11 mouse cellular contexts compared by ENCODE assay signal in genomic region chr15:74203801-74204530, GRCm38 (mm10).
DNase-seq lines count a peak whose midpoint lies in the region; ATAC-seq and TF ChIP-seq lines count a peak whose summit lies in the region.
"Had no signal": no experiment of that assay in that cellular context is flagged by ENCODE, and none has a peak within 500 bp of the region (broad histone marks: within the 10 kb centered on the region; RNA-seq: fewer than 3 reads in every experiment).

No protein-coding gene starts in this region.

- no peak overlapping the region for H3K9ac ChIP-seq in forebrain, embryonic 15.5 days (replicated peaks)
- H3K9ac ChIP-seq in heart, embryonic 15.5 days, result no peak overlapping the region
- no peak overlapping the region for H3K9ac ChIP-seq in midbrain, embryonic 16.5 days (ENCODE audit: low read depth, low read length)
- H3K9ac ChIP-seq in stomach, postnatal 0 days (ENCODE audit: low read length), result no peak overlapping the region
- H3K9ac ChIP-seq: liver, embryonic 12.5 days; midbrain, embryonic 12.5 days had no signal

- WGBS in forebrain, embryonic 15.5 days, result 49% methylated on average over 14 of the region's 14 CpGs
- 56% methylated on average over 14 of the region's 14 CpGs for WGBS in heart, embryonic 15.5 days
- 60% methylated on average over 14 of the region's 14 CpGs for WGBS in midbrain, embryonic 16.5 days
- WGBS in stomach, postnatal 0 days, result 70% methylated on average over 14 of the region's 14 CpGs

- no peak for TF ChIP-seq EP300 in stomach, postnatal 0 days (optimal IDR thresholded peaks at IDR 0.05)

- TF ChIP-seq CTCF in stomach, postnatal 0 days (IDR thresholded peaks at IDR 0.05; ENCODE audit: low read depth), result no peak

- peaks cover 17% of the 10 kb centered on the region for H3K4me1 ChIP-seq in forebrain, embryonic 15.5 days
- peaks cover 6% of the 10 kb centered on the region for H3K4me1 ChIP-seq in heart, embryonic 15.5 days (replicated peaks)
- peaks cover 6% of the 10 kb centered on the region for H3K4me1 ChIP-seq in midbrain, embryonic 16.5 days (ENCODE audit: control insufficient read depth, insufficient read depth, low read length)
- no peaks in the 10 kb centered on the region for H3K4me1 ChIP-seq in stomach, postnatal 0 days (replicated peaks; ENCODE audit: control insufficient read depth, insufficient read depth)
- H3K4me1 ChIP-seq: liver, embryonic 12.5 days had no signal

- ATAC-seq in forebrain, embryonic 15.5 days (replicated peaks), result peak; percentile 71
- no peak for ATAC-seq in heart, embryonic 15.5 days (replicated peaks; ENCODE audit: insufficient number of reproducible peaks, insufficient read depth, low FRiP score, low read depth)
- 0 out of 2 replicates have a peak, but pooled peaks have one; percentile 25 for ATAC-seq in midbrain, embryonic 16.5 days
- ATAC-seq in stomach, postnatal 0 days (ENCODE audit: low FRiP score, low TSS enrichment), result no peak
- ATAC-seq in granulocyte monocyte progenitor cell, adult 5-6 weeks (replicated peaks; ENCODE audit: poor library complexity, severe bottlenecking), result no peak
- ATAC-seq: liver, embryonic 12.5 days had no signal

- H3K27me3 ChIP-seq in forebrain, embryonic 15.5 days, result no peaks in the 10 kb centered on the region
- no peaks in the 10 kb centered on the region for H3K27me3 ChIP-seq in heart, embryonic 15.5 days
- H3K27me3 ChIP-seq in midbrain, embryonic 16.5 days (ENCODE audit: control insufficient read depth, insufficient read depth, low read depth, low read length), result no peaks in the 10 kb centered on the region; the same call in 1 of the 2 replicates
- no peaks in the 10 kb centered on the region for H3K27me3 ChIP-seq in stomach, postnatal 0 days (ENCODE audit: control insufficient read depth, insufficient read depth, low read length)
- H3K27me3 ChIP-seq: liver, embryonic 12.5 days; midbrain, embryonic 12.5 days had no signal

- no peaks in the 10 kb centered on the region for H3K9me3 ChIP-seq in forebrain, embryonic 15.5 days
- no peaks in the 10 kb centered on the region for H3K9me3 ChIP-seq in heart, embryonic 15.5 days (replicated peaks)
- H3K9me3 ChIP-seq in midbrain, embryonic 16.5 days (replicated peaks; ENCODE audit: control insufficient read depth, low read length, poor library complexity, severe bottlenecking), result no peaks in the 10 kb centered on the region
- no peaks in the 10 kb centered on the region for H3K9me3 ChIP-seq in stomach, postnatal 0 days (ENCODE audit: control insufficient read depth, low read length)
- H3K9me3 ChIP-seq: liver, embryonic 12.5 days; midbrain, embryonic 12.5 days had no signal

- DNase-seq in layer of hippocampus, adult 11-12 months (ENCODE audit: low spot score), result peak; percentile 20
- no peak for DNase-seq in layer of hippocampus, adult 9-11 months
- no peak for DNase-seq in thymus, postnatal 36 days
- DNase-seq in stomach, postnatal 0 days (ENCODE audit: low spot score), result no peak
- DNase-seq: kidney, adult 18-20 months had no signal

- H3K27ac ChIP-seq in forebrain, embryonic 15.5 days (replicated peaks), result peak overlapping the region; percentile 72
- H3K27ac ChIP-seq in heart, embryonic 15.5 days, result no peak overlapping the region
- H3K27ac ChIP-seq in midbrain, embryonic 16.5 days (ENCODE audit: low read length), result no peak overlapping the region
- H3K27ac ChIP-seq in stomach, postnatal 0 days (replicated peaks), result no peak overlapping the region
- H3K27ac ChIP-seq: liver, embryonic 12.5 days; midbrain, embryonic 12.5 days had no signal

- no peak overlapping the region for H3K4me3 ChIP-seq in forebrain, embryonic 15.5 days
- no peak overlapping the region for H3K4me3 ChIP-seq in heart, embryonic 15.5 days
- no peak overlapping the region for H3K4me3 ChIP-seq in midbrain, embryonic 16.5 days (ENCODE audit: low read depth, low read length)
- no peak overlapping the region for H3K4me3 ChIP-seq in stomach, postnatal 0 days (ENCODE audit: low read depth, low read length)
- H3K4me3 ChIP-seq: liver, embryonic 12.5 days; midbrain, embryonic 12.5 days had no signal

- no peak overlapping the region for H3K4me2 ChIP-seq in forebrain, embryonic 15.5 days (replicated peaks)
- H3K4me2 ChIP-seq in heart, embryonic 15.5 days, result peak overlapping the region; percentile 15; the same call in 1 of the 2 replicates
- no peak overlapping the region for H3K4me2 ChIP-seq in midbrain, embryonic 16.5 days (ENCODE audit: low read length)
- no peak overlapping the region for H3K4me2 ChIP-seq in stomach, postnatal 0 days (replicated peaks; ENCODE audit: low read depth)
- H3K4me2 ChIP-seq: liver, embryonic 12.5 days; midbrain, embryonic 12.5 days had no signal

- no peaks in the 10 kb centered on the region for H3K36me3 ChIP-seq in forebrain, embryonic 15.5 days
- H3K36me3 ChIP-seq in heart, embryonic 15.5 days, result no peaks in the 10 kb centered on the region
- H3K36me3 ChIP-seq in midbrain, embryonic 16.5 days (ENCODE audit: control insufficient read depth, insufficient read depth, low read length), result no peaks in the 10 kb centered on the region
- no peaks in the 10 kb centered on the region for H3K36me3 ChIP-seq in stomach, postnatal 0 days (ENCODE audit: control insufficient read depth, insufficient read depth, low read length)
- H3K36me3 ChIP-seq: liver, embryonic 12.5 days; midbrain, embryonic 12.5 days had no signal

Comparison
In these comparisons a context has a peak if more than half of its experiments do, and no peak if none do; other contexts are left out.
1. ATAC-seq: peak in forebrain, embryonic 15.5 days (single experiment) and midbrain, embryonic 16.5 days (single experiment); none in heart, embryonic 15.5 days (single experiment), stomach, postnatal 0 days (single experiment) and granulocyte monocyte progenitor cell, adult 5-6 weeks (single experiment).